Mouse (Mus musculus): ENCODE results near the gene Gm20917.
"Not testable (repeated sequence)": the region's sequence is repeated elsewhere in the genome, so short reads cannot be mapped to it uniquely, and the experiment has no call there.

Gm20917 gene

DNA sequence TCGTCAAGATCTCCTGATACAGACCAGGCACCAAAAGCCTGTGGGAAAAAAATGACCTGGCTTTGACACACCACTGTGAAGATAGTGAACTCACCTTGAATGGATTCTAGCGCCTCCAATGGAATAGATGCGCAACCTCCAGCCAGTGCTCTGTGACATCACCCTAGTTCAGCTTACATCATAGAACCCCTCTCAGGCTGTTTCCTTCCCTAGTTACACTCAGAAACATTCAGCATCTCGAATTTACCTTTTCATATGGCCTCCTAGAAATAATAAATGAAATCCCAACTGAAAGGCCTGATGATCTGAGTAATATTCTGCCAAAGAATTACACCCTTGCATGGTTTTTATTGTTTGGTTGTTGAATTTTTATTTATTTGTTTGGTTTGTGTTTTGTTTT is at the start of gene Gm20917:
TSS of gene Gm20917 (minus strand) at position 101 of the 400 bp plus-strand sequence.
- not testable (repeated sequence) for DNase-seq (ENCODE audit: low read depth, low spot score)
